Mouse (Mus musculus) retina, postnatal 7 days (tissue): ENCODE measurements around the gene Abl2.
"Not testable (repeated sequence)": the region's sequence is repeated elsewhere in the genome, so short reads cannot be mapped to it uniquely, and the experiment has no call there.

Experiments
- DNase-seq: peaks from one replicate; pipeline ENCODE4 v3.0.0-alpha.2; 2012; ENCODE audit warnings: low read depth, low spot score

Abl2 gene

DNA sequence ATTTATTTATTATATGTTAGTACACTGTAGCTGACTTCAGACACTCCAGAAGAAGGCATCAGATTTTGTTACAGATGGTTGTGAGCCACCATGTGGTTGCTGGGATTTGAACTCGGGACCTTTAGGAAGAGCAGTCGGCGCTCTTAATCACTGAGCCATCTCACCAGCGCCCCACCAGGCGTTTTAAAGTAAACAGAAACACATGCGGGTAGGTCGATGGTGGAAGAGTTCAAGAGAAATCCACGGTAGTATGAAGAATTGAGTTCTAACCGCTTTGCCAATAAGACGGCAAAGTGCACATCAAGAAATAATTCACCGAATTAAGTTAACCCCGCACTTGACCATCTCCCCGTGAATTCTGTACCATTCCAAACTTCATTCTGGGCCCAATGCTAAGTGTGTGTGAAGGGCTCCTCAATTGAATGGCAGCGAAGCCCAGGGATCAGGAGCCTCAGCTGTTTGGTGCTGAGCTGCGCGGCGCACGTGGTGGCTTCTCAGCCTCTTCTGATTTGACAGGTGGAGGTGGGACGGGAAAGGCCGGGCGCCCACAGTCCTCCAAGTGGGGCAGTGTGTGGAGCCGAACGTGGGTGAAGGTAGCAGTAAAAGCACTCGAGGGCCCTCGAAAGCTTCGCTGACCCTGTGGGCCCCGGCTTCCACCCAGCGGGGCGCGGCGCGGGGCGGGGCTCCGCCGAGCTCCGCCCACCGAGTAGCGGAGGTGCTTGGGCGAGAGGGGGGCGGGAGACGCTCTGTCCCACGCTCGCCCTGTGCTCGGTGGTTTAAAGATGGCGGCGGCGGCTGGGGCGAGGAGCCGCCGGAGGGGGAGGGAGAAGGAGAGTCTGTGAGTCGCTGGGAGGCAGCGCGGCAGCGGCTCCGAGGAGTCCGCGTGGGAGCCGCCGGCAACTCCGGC lies at the start of gene Abl2:
Gene Abl2, plus strand, starts transcription at position 763 of the 907 bp plus-strand sequence.
- DNase-seq = peak; percentile 86

DNA sequence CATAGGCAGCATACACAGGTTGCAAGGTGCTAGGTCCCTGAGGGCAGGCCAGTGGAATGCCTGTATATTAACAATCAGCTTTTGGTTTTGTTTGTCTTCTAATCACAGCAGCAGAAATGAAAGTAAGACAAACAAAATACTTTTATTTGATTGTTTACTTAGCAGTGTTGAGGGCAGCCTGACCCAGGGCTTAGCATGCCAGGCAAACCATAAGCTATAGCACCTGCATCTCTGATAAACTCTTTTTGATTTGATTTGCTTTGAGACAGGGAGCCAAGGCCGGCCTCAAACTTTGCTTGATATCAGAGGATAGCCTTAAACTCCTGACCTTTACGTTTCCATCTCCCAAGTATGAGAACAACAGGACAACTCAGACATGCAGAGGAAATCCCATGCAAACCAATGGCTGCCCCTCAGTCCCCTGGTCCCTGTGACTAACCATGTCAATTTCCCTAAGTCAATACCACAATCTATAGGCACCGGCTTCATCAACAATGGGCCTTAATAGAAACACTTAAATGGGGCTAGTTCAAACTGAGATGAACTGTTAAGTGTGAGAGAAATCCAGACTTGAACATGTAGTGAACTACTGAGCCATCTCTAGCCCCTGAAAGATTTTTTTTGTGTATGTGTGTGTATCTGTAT lies 38.3 kb upstream of the Abl2 start:
- DNase-seq = no peak

DNA sequence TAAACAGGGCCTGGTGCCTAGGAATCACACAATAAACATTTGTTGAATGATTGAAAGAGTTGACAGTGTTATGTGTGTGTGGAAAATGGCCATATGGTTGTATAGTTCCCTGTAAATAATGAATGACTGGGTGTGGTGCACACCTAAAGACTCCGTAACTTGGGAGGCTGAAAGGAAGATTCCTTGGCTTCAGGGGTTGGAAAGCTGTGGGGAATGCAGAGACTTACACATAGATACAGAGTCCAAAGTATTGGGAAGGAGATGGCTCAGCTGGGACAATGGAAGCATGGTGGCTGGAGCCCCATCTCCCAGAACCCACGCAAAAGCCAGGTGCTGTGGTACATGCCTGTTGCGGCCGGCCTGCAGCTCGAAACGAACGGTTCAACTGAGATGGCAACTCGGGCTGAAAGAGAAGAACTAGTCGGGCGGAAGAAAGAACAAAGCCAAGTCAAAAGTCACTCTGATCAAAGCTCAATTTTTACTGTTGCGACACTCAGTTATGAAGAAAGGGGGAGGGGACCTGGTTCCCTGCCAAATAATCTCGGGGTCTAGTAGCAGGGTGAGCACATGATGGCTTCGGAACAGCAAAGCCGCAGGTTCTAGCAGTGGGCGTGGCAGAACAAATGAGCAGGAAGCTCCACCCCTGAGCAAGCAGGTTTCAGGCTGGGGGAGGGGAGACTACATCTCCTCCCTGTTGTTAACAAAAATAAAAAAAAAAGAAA lies 36.6 kb upstream of the Abl2 start:
- DNase-seq = no peak

DNA sequence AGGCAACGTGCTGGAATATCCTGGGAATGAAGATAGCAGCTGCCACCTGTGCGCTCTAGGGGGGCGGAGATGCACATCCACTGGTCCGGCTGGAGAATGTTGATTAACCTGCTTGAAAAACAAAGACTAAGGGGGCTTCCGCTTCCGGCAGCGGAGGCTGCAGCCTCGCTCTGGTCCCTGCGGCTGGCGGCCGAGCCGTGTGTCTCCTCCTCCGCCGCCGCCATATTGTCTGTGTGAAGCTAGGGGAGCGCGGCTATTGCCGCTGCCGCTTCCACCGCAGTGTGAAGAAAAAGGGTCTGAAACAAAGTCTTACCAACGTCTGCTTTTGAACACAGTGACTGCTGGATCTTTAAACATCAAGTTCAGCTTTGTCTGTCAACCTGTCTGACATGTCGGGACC lies 34.7 kb upstream of the Abl2 start, which contains the start of gene Gm10031:
Gene Gm10031, plus strand, starts transcription at position 171 of the 400 bp plus-strand sequence.
- not testable (repeated sequence) for DNase-seq

DNA sequence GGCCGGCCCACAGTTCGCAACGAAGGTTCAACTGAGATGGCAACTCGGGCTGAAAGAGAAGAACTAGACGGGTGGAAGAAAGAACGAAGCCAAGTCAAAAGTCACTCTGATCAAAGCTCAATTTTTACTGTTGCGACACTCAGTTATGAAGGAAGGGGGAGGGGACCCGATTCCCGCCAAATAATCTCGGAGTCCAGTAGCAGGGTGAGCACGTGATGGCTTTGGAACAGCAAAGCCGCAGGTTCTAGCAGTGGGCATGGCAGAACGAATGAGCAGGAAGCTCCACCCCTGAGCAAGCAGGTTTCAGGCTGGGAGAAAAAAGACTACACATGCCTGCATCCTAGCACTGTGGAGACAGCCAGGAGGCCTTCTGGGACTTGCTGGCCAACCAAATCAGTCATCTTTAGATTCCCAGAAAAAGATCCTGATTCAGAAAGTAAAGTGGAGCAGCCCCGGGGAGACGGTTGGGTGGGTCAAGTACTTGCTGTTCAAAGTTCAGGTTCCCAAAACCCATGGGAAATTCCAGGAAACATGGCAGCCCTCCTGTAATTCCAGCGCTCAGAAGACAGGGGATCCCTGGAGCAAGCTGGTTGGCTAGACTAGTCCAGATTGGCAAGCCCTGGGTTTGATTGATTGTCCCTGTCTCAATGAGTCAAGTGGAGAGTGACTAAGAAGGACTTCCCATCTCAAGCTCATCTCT lies 26.0 kb upstream of the Abl2 start:
- not testable (repeated sequence) for DNase-seq

DNA sequence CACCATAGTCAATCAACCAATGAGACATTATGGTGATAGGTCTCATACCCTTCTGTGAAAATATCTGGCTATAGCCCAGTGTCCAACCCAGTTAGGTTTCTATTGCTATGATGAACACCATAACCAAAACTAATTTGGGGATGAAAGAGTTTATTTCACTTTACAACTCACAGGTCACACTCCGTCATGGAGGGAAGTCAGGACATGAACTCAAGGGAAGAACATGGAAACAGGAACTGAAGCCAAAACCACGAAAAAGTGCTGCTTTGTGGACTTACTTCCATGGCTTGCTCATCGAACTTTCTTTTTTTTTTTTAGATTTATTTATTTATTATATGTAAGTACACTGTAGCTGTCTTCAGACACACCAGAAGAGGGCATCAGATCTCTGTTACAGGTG lies 25.1 kb upstream of the Abl2 start:
- no peak for DNase-seq

DNA sequence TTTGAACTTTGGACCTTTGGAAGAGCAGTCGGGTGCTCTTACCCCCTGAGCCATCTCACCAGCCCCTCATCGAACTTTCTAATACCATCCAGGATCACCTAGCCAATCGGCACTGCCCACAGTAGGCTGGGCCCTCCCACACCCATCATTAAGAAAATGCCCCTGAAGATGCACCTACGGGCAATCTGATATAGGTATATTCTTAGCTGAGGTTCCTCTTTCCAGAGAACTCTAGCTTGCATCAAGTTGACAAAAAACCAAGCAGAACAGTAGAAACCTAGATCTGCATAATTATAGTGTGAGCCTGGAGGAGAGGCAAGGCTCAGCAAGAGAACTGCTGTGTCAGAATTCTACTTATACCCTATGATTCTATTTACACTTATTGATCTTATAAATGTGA lies 24.7 kb upstream of the Abl2 start:
- DNase-seq = no peak

DNA sequence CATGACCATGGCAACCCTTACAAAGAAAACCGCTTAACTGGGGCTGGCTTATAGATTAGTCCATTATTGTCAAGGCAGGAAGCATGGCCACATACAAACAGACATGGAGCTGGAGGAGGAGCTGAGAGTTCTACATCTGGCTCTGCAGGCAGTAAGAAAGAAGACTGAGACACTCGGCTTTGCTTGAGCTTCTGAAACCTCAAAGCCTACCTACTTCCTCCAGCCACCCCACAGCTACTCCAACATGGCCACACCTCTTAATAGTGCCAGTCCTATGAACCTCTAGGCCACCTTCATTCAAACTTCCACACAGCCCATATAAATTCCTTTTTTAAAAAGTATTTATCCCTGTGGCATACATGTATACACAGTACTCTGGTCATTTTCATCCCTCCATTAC lies 21.6 kb upstream of the Abl2 start:
- DNase-seq = no peak

DNA sequence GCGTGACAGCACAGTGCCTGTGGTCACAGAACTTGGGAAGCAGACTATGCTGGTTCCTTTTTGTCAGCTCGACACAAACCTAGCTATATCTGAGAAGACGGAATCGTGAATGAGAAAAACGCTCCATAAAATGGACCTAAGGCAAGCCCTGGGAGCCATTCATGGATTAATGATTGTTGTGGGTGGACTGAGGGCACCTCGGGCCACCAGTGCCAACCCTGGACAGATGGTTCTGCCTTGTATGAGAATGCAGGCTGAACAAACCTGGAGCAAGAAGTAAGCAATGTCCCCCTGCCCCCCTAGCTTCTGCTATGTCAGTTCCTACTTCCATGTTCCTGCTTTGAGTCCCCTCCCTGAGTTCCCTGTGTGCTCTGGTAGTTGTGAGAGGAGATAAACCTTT lies 20.9 kb upstream of the Abl2 start:
- no peak for DNase-seq

DNA sequence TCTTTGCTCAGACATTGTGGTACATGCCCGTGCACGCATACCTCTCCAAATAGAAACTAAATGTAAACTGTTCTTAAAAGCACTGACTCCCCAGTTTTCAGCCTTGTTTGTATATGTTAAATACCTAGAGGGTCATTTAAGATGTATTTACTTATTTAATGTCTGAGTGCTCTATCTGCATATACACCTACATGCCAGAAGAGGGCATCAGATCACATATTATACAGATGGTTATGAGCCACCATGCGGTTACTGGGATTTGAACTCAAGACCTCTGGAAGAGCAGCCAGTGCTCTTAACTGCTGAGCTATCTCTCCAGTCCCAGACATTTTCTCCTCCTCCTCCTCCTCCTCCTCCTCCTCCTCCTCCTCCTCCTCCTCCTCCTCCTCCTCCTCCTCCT lies 20.2 kb upstream of the Abl2 start:
- no peak for DNase-seq

DNA sequence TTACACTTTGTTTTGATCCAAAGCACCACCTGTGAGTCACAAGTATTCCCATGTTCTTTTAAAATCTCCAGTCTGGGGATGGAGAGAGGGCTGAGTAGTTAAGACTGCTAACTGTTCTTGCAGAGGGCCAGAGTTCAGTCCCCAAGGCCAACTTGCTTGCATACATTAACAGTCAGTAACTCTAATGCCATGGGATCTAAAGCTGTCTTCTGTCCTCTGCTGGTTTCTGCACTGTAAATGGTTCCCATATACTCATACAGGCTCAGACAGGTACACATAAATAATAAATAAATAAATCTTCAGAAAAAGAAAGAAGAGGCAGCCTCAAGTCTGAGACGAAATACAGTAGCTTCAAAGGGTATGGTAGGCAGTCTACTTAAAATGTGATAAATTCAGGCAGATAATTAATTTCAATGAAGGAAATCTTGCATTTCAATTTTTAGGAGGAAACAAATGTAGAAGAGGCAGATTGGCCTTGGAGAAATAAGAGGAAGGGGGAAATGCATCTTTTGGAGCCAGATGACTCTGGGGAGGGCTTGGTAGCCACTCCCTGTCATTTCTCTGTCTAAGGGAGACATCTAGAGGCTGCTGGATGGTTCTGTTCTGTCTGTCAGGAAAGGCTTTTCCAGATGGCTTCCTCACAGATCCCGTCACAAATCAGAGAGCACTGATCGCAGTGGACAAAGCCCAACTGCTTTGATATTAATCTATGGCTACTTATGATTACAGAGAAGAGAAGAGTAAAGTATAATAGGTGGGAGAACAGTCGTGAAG lies 18.6 kb upstream of the Abl2 start:
- no peak for DNase-seq

DNA sequence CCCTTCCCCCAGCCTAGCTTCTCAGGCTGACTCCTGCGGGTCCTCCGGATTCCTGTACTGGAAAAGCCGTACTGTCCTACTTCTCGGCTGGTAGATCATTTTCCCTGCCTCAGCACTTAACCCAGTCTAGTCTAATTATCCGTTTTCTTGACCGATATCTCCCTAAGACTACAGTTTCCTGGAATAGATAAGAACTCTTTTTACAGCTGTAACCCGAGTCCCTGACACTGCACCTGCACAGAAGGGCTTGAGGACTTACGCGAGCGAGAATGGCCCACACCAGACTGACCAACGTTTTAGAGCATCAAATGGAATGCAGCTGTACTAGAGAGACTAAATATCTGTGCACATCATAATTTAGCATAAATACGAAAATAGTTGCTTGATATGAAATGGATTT lies 14.6 kb upstream of the Abl2 start:
- no peak for DNase-seq

DNA sequence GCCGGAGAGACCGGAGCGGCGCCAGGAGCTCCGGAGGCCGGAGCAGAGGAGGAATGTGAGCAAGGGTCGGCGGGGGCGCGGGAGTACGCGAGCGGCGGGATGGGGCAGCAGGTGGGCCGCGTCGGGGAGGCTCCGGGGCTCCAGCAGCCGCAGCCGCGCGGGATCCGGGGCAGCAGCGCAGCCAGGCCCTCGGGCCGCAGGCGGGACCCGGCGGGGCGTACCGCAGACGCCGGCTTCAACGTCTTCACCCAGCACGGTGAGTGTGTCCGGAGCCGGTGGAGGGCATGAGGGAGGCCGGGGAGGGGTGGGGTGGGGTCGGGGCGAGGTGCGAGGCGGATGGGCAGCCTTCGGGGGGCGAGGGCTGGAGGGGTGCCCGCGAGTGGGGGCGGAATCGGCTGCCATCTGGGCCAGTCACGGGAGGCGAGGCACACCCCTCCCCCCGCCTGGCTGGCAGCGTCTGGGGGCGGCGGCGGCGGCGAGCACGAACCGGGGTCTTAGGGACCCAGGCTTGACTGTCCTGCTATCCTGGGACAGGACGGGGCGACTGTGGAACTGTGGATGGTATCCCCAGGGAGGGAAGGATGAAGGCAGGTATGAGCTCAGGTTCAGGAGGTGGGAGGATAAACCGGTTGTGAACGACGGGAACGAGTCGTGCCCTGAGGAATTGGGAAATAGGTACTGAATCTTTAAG lies 509 bp downstream of the Abl2 start:
- DNase-seq = peak; percentile 19

DNA sequence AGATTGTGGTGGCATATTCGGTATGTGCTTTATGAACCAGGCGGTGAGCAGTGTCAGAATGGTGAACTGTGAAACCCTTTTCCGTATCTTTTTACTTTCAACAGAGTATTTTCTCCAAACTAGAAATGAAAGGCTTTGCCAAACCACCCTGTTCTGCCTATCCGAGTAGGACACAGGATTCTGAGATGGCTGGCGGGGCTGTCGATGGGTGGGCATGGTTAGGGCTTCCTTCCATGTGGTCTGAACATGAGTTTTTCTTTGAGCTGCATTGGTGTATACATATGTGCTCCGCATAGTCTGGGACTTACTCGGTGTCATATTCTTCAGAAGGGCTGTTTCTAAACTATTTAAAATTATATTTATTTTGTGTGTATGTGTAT lies 1.0 kb downstream of the Abl2 start:
- DNase-seq = no peak

DNA sequence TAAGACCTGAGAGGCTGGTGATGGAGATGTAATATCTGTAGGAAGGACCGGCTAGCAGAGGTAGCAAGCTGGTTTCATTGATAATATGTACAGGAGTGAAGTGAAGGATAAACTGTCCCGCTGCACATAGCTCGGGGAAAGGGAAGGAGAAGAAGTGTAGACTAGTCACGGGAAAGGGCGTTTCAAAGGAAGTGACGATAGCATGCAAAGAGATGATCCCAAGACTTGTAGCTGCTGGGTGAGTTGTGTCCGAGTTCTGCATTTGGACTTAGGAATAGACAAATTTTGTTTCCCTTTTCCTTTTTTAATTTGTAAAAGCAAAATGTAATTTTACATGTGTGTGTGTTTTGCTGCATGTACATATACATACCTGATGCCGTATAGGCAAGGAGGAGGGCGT lies 1.9 kb downstream of the Abl2 start:
- no peak for DNase-seq

DNA sequence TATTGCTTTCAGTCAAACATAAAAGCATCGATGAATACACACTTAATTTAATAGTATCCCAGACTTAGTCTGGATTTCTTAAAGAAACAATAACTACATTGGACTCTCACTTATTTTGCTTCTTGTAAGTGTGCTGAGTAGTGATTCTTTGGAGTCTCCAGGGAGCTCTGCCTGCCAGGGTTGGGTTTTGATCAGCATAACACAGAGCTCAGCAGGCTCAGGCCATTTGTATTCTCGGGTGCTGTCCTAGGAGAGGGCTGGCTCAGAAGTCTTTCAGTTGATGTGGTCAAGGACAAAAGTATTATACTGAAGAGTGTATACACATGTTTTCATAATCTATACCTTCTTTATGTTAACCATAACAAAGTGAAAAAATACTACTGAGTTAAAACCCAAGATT lies 6.7 kb downstream of the Abl2 start:
- no peak for DNase-seq

DNA sequence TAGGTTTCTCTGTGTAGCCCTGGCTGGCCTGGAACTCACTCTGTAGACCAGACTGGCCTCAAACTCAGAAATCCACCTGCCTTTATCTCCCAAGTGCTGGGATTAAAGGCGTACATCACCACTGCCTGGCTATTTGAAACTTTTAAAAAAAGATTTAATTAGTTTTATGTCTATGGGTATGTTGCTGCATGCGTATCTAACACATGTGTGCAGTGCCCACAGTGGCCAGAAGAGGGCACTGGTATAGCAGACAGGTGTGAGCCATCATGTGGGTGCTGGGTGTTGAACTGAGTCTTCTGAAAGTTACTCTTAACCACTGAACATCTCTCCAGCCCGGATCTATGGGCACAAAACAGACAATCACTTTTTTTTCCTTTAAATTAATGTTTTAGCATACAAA lies 7.5 kb downstream of the Abl2 start:
- DNase-seq = no peak

DNA sequence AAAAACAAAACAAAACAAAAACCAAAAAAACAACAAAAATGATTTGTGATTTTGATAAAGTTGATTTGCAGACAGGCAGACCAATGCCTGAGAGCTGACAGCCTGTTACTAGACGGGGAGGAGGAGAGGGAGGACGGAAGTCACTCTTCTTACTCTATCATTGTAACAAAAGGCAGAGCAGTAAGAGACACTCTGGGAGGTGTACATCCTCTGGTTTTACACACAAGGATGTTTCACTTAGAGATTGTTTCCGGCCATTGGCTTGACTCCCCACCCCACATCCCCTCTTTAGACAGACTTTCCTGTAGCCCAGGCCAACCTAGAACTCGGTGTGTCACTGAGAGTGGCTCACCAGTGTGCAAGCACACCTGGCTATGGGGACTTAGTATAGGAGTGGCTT lies 11.0 kb downstream of the Abl2 start:
- DNase-seq = no peak

DNA sequence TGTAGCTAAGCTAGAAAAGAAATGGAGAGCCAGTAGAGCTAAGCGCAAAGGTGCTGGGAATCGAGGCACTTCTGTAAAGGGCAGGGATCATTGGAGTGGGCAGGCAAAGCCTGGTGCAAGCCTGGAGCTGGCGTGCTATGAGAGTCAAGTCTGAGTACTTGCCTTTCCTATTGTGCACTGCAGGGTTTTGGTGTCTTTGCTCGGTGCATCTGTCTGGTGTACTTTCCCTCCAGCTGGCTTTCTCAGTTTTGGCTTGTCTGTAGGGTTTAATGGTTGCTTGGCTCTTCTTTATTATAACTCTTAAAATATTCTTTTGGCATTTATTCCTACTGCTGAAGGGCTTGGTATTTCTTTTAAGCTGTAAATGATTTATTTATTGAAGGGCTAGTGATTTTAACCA lies 14.4 kb downstream of the Abl2 start:
- no peak for DNase-seq

DNA sequence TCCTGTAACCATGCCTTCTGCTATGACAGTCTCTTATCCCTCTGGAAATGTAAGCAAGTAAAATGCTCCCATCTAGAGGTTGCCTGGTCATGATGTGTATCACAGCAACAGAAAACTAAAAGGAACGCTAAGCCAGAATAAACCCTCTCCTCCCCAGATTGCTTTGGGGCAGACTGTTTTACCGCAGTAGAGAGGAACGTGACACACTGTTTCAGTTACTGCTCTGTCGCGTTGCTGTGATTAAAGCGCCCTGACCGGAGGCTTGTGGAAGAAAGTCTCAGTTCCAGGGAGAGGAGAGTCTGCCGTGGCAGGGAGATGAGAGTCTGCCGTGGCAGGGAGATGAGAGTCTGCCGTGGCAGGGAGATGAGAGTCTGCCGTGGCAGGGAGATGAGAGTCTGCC lies 22.6 kb downstream of the Abl2 start:
- no peak for DNase-seq

DNA sequence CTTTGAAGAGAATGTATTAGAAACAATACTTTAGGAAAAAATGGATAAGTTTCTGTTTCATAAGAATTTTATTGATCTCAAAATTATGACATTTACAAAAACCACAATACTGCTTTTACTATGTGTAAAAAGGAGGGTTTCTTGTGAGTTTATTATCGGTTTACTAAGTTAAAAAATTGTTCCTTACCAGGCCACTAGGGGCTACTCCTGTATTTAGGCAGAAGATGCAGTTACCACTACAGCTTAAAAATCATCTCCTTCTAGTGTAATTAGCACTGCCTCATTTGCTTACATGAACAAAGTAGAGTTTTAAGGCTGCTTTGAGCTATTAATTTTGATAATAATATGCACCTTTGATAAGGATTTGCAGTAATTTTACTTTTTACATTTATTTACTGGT lies 25.6 kb downstream of the Abl2 start:
- no peak for DNase-seq
